Mouse (Mus musculus) c-Kit-negative CD71-positive TER-119-positive erythroid progenitor cells, embryonic 14.5 days (primary cell): ENCODE measurements around the gene Zfp426.

ENCODE experiments used
- DNase-seq: peaks from one replicate; pipeline ENCODE4 v3.0.0-alpha.2; 2013; ENCODE audit warnings: low read depth, low spot score

The Zfp426 gene

DNA sequence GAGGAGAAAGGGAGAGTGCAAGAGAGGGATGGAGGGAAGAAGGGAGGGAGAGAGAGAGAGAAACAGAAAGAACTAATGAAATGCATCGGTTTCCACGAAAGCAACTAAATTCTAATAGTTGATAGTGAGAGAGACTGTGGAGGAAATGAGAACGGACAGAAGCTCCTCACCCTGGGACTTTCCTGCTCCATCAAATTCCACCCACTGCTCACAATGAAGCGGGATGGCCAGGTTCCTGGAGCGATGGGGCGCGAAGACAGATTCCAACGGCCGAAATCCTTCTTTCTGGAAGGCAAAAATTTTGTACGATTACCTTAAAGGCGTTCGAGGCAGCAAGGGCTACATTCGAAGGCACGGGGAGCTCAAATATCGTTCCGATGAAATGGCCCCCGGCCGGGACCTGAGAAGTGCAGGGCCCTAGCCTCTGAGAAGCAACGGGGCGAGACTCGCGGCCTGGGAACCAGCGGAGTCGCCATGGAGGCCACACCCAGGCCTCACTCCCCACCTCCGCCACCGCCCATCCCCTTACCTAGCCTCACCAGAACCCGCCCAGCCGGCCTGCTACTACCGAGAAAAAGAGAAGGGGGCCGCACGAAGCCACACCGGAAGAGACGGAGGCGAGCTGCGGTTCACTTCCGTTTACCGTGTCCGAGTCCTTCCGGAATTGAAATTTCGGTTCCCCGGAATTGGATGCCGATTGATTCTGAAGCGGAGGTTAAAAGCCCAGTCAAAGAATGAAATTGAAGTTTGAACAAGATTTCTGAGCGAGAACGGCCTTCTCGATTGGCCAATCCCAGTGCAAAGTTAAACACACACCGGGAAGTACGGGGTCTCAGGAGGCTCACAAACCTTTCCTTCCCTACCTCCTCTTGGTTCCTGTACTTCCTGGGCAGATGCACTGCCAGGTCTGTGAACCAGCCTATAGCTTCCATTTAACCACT, 32.9 kb downstream of the Zfp426 start, which contains the start of gene Zfp26:
Gene Zfp26 (minus strand): TSS at position 786 of the 941 bp plus-strand sequence.
- peak; percentile 47 for DNase-seq

DNA sequence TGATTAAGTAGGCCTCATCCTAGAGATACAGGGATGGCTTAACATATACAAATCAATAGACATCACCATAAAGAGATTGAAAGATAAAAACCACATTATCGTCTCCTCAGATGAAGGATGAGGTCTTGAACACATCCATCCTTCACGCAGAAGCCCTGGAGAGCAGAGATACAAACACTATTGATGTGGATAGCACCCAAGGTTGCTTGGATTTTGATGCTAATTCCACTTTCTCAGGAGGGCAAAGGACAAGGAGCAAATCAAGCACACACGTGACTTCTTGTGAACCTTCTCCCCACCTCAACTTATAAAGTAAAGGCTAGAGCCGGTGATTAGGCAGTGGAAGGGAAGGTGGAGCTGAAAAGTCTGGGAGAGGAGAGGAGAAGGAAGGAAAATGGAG, 38.9 kb downstream of the Zfp426 start:
- no peak for DNase-seq

GRCm38 (mm10) chr9:20451493-20451892, 41.1 kb downstream of the Zfp426 start:
- DNase-seq, result no peak

DNA sequence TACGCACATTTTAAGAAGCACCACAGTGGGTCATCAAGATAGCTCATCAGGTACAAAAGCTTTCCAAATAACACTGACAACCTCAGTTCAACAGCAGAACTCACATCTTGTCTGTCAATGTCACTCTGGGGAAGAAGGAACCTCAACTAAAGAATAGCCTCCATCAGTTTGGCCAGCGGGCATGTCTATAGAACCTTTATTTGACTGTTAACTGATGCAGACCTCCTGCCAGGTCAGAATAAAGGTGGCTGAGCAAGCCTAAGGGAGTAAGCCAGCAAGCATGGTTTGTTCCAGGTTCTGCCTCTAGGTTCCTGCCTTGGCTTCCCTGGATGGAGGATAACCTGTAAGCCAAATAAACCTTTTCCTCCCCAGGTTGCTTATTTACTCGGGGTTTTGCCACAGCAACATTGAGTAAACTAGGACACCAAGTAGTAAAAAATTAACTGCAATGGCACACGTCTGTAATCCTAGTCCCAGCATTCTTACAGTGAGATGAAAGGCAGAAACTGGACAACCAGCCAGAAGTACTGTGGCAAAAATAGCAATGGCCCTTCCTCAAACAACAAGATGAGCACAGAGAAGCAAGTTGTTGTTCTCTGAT, 49.3 kb downstream of the Zfp426 start:
- no peak for DNase-seq

GRCm38 (mm10) chr9:20430004-20430403, 62.5 kb downstream of the Zfp426 start:
- DNase-seq, result no peak
